Mouse (Mus musculus) right cerebral cortex, postnatal 25 days (tissue): ENCODE results near the gene St6galnac3.

Source experiments
- DNase-seq: peaks from one replicate; pipeline ENCODE4 v3.0.0; 2022

The St6galnac3 gene

GRCm38 (mm10) chr3:153689793-153690291 lies 35.1 kb downstream of the St6galnac3 start:
- no peak for DNase-seq

- no peak for DNase-seq
Observed at GRCm38 (mm10) chr3:153687896-153688295, 37.1 kb downstream of the St6galnac3 start.

- DNase-seq, result no peak
Observed at GRCm38 (mm10) chr3:153684909-153685308, 40.1 kb downstream of the St6galnac3 start.

- no peak for DNase-seq
Observed at GRCm38 (mm10) chr3:153682303-153682702, 42.7 kb downstream of the St6galnac3 start.

- DNase-seq, result no peak
Observed at GRCm38 (mm10) chr3:153681720-153682119, 43.3 kb downstream of the St6galnac3 start.

GRCm38 (mm10) chr3:153675832-153676231 lies 49.1 kb downstream of the St6galnac3 start:
- DNase-seq, result no peak

GRCm38 (mm10) chr3:153675073-153675472 lies 49.9 kb downstream of the St6galnac3 start:
- no peak for DNase-seq

GRCm38 (mm10) chr3:153674359-153674758 lies 50.6 kb downstream of the St6galnac3 start:
- no peak for DNase-seq

GRCm38 (mm10) chr3:153673451-153673850 lies 51.5 kb downstream of the St6galnac3 start:
- no peak for DNase-seq

GRCm38 (mm10) chr3:153670953-153671674 lies 53.9 kb downstream of the St6galnac3 start:
- DNase-seq, result no peak

GRCm38 (mm10) chr3:153669737-153670435 lies 55.1 kb downstream of the St6galnac3 start:
- no peak for DNase-seq

GRCm38 (mm10) chr3:153669329-153669728 lies 55.6 kb downstream of the St6galnac3 start:
- DNase-seq, result no peak

GRCm38 (mm10) chr3:153668447-153669290 lies 56.3 kb downstream of the St6galnac3 start:
- no peak for DNase-seq

- DNase-seq, result no peak
Observed at GRCm38 (mm10) chr3:153664696-153665095, 60.3 kb downstream of the St6galnac3 start.

- DNase-seq, result no peak
Observed at GRCm38 (mm10) chr3:153663841-153664427, 61.0 kb downstream of the St6galnac3 start.

GRCm38 (mm10) chr3:153662796-153663195 lies 62.2 kb downstream of the St6galnac3 start:
- DNase-seq, result no peak

- DNase-seq, result peak; percentile 40
Observed at GRCm38 (mm10) chr3:153661927-153662326, 63.0 kb downstream of the St6galnac3 start.

- no peak for DNase-seq
Observed at GRCm38 (mm10) chr3:153659575-153660168, 65.3 kb downstream of the St6galnac3 start.

- peak; percentile 48 for DNase-seq
Observed at GRCm38 (mm10) chr3:153658051-153658777, 66.8 kb downstream of the St6galnac3 start.

GRCm38 (mm10) chr3:153655071-153655470 lies 69.9 kb downstream of the St6galnac3 start:
- DNase-seq, result peak; percentile 67

- DNase-seq, result no peak
Observed at GRCm38 (mm10) chr3:153652850-153653249, 72.1 kb downstream of the St6galnac3 start.

- no peak for DNase-seq
Observed at GRCm38 (mm10) chr3:153648713-153649112, 76.3 kb downstream of the St6galnac3 start.
